Mouse (Mus musculus) brown adipose tissue, adult 24 weeks (tissue): Measurements from ENCODE around the gene Tnfrsf1b. TPM values are rescaled to one million over a fixed set of nuclear protein-coding genes. Genes with fewer than 3 reads are reported as not detected.

Experiments used
- H3K27ac ChIP-seq: fragments of 200-500 bp; replicated peaks from 2 replicates; pipeline ENCODE4 v1.5.1; 2012; ENCODE audit warnings: low read depth, mild to moderate bottlenecking, low read length
- H3K4me1 ChIP-seq: fragments of 200-500 bp; 2 replicates; pipeline ENCODE4 v1.6.1; 2012; ENCODE audit warnings: low read length, mixed read lengths; ENCODE audit not compliant: control insufficient read depth, insufficient read depth, insufficient read length
- H3K4me3 ChIP-seq: fragments of 200-500 bp; 2 replicates; pipeline ENCODE4 v1.5.1; 2012; ENCODE audit warnings: low read depth, mild to moderate bottlenecking, low read length, moderate library complexity; ENCODE audit not compliant: insufficient read depth
- polyA plus RNA-seq: library from polyadenylated mRNA; stranded (reverse); fragments of >200 nt; gene quantifications from 2 replicates; pipeline ENCODE4 v1.2.4, GENCODE M21; 2012; ENCODE audit not compliant: missing spikeins, insufficient read depth, insufficient read length

The Tnfrsf1b gene
- polyA plus RNA-seq, 1 experiment, result 3.4 TPM

GRCm38 (mm10) chr4:145242719-145243350 is 3.8 kb downstream of the Tnfrsf1b start:
- Histone ChIP-seq H3K27ac (peak overlapping the region; percentile 39), H3K4me3 (no peak overlapping the region), H3K4me1 (peaks cover 39% of the 10 kb centered on the region)

GRCm38 (mm10) chr4:145240723-145241231 is 5.9 kb downstream of the Tnfrsf1b start:
- Histone ChIP-seq H3K4me3 (no peak overlapping the region), H3K4me1 (peaks cover 45% of the 10 kb centered on the region), H3K27ac (peak overlapping the region; percentile 89)

GRCm38 (mm10) chr4:145239049-145239830 is 7.4 kb downstream of the Tnfrsf1b start:
- Histone ChIP-seq H3K4me3 (no peak overlapping the region), H3K27ac (peak overlapping the region; percentile 89), H3K4me1 (peaks cover 36% of the 10 kb centered on the region)

GRCm38 (mm10) chr4:145236027-145236426 is 10.6 kb downstream of the Tnfrsf1b start:
- Histone ChIP-seq H3K4me3 (no peak overlapping the region), H3K4me1 (peaks cover 39% of the 10 kb centered on the region), H3K27ac (no peak overlapping the region)

GRCm38 (mm10) chr4:145233487-145234228 is 13.0 kb downstream of the Tnfrsf1b start:
- H3K4me1 ChIP-seq, result peaks cover 34% of the 10 kb centered on the region
- no peak overlapping the region for H3K4me3 ChIP-seq
- peak overlapping the region; percentile 67 for H3K27ac ChIP-seq

GRCm38 (mm10) chr4:145231732-145232131 is 14.9 kb downstream of the Tnfrsf1b start:
- Histone ChIP-seq H3K27ac (peak overlapping the region; percentile 20; the same call in 1 of the 2 replicates), H3K4me3 (no peak overlapping the region), H3K4me1 (peaks cover 34% of the 10 kb centered on the region)

DNA sequence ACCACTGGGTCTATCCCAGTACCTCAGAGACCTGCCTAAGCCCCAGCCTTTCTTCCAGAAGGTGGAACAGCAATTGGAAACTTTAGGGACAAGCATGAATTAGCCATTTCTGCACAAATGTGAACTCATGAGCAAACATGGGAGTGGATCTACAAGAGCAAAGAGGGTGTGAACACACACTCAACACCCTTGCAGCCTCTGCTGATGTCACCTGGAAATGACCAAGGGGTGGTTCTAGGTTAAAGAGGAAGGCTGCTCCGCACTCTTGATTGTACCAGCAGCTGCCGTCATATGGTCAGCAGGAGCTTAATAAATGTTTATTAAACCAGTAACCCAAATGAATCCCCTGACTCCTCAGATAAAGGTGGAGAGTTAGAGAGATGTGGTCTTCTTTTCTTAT is 16.0 kb downstream of the Tnfrsf1b start:
- peak overlapping the region; percentile 34; the same call in 1 of the 2 replicates for H3K27ac ChIP-seq
- H3K4me1 ChIP-seq, result peaks cover 28% of the 10 kb centered on the region
- H3K4me3 ChIP-seq, result no peak overlapping the region

- Histone ChIP-seq H3K4me1 (peaks cover 28% of the 10 kb centered on the region), H3K4me3 (no peak overlapping the region), H3K27ac (peak overlapping the region; percentile 37)
Measured at GRCm38 (mm10) chr4:145229524-145230163, 17.0 kb downstream of the Tnfrsf1b start.

DNA sequence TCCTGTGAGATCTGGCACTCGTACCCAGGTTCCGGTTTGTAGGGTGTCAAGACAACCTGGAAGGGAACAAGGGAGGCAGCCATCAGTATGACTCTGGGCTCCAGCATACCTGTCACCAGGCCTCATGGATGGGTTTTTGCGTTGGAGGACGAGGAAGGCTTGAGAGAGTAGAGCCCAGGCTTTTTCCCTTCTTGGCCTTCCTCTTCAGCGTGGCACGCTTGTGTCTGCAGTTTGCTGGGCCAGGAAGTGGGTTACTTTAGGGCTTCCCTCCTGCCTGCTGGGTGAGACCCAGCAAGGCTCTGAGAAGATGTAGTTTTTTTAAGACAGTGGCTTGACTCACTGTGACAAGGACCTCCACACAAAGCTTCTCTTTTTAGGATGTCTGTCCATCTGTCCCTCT is 17.6 kb downstream of the Tnfrsf1b start:
- Histone ChIP-seq H3K27ac (peak overlapping the region; percentile 37; the same call in 1 of the 2 replicates), H3K4me3 (no peak overlapping the region), H3K4me1 (peaks cover 28% of the 10 kb centered on the region)

GRCm38 (mm10) chr4:145224613-145225012 is 22.1 kb downstream of the Tnfrsf1b start:
- Histone ChIP-seq H3K4me3 (no peak overlapping the region), H3K4me1 (peaks cover 18% of the 10 kb centered on the region), H3K27ac (no peak overlapping the region)

DNA sequence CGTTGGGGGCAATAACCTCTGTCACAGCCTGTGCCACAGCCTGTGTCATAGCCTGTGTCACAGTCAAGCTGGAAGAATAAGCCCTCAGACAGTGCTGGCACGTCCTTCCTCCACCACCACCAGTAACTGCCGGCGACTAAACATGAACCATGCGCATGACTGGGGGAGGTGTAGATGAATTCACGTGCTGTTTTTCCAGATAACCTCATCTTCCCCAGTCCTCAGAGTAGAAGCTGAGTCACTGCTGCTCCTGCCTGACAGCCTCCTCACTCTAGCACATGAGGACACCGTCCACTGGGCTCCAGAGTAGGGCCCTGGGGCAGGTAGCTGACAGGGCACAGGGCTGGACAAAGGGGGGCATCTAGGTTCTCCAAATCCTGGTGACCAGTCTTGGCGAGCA is 24.6 kb downstream of the Tnfrsf1b start:
- H3K4me3 ChIP-seq, result no peak overlapping the region
- peaks cover 11% of the 10 kb centered on the region for H3K4me1 ChIP-seq
- H3K27ac ChIP-seq, result no peak overlapping the region

- no peak overlapping the region for H3K27ac ChIP-seq
- no peak overlapping the region for H3K4me3 ChIP-seq
- H3K4me1 ChIP-seq, result peaks cover 11% of the 10 kb centered on the region
Measured at GRCm38 (mm10) chr4:145221379-145221778, 25.3 kb downstream of the Tnfrsf1b start.

GRCm38 (mm10) chr4:145220001-145220400 is 26.7 kb downstream of the Tnfrsf1b start:
- Histone ChIP-seq H3K4me1 (peaks cover 14% of the 10 kb centered on the region), H3K27ac (no peak overlapping the region)

GRCm38 (mm10) chr4:145219240-145219985 is 27.3 kb downstream of the Tnfrsf1b start:
- Histone ChIP-seq H3K4me1 (peaks cover 18% of the 10 kb centered on the region), H3K4me3 (no peak overlapping the region), H3K27ac (no peak overlapping the region)

More at GRCm38 (mm10) chr4:145220001-145220400, 26.7 kb downstream of the Tnfrsf1b start:
- no peak overlapping the region for H3K4me3 ChIP-seq
